Mouse (Mus musculus) mouse trophoblast stem cell (cell line): Measurements from ENCODE around the gene Gstm3.
"Not testable (repeated sequence)": the region's sequence is repeated elsewhere in the genome, so short reads cannot be mapped to it uniquely, and the experiment has no call there.

Source experiments
- in situ Hi-C, 2 experiments: fragments of 300-500 bp; cut with MseI, MboI; formaldehyde crosslinking; loops; 2 replicates in 1 of 2; 3 replicates in 1 of 2; pipeline ENCODE4 v1.15.1; 2025

The Gstm3 gene

DNA sequence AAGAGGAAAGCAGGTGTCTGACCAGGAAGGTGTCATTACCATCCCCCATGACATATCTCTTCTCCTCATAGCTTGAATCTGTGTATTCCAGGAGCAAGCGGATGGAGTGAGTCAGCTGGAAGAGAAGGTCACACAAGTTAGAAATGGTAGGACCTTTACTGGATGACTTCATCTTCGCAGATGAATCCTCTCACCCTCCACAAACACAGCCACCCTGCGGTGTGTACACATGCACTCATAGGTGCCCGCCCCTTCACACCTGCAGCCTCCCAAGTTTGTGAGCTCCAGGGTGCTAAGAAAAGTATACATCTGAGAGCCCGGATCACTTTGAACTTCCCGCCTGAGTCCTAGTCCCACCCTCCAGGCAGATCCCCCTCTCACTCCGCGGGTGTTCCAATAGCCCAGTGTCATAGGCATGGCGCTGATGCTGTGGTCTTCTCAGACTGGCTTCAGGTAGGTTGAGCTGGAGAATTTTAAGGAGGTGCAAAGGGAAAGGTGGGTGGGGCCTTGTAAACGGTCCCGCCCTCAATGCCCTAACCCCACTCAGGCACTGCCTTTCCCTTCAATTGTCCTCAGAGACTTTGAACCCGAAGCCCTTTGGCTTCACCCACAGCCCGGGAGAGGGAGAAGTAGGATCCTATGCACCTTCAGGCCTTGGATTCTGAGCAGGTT, at the start of gene Gstm3:
Gene Gstm3 (minus strand): TSS at position 560 of the 672 bp plus-strand sequence.
- in situ Hi-C loops, result no loop called here

DNA sequence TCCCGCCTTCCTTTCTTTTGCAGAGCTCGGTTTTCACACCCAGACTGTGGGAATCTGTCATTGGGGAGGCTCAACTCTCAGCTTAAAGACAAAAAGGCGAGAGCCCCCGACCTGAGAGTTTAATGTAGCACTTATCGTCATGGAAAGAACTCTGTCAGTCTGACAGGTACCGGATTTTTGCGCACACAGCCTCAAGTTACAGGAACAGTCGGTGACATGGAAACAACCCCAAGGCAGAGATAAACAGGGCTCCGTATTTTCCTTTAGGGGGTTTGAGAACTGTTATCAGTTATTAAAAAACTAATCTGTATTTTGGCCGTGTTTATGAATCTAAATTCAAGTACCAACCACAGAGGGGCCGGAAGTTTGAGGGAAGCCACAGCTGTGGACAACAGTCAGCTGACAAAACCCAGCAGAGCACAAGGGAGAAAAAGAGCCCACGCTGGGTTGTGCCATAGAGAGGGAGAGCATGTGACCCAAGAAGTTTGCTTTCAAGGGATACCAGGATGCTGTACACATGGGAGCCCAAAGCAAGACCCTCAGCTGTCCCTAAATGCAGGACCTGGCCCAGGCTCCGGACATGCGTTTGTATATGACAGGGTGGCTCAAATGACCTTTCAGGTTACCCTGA, 49.2 kb upstream of the Gstm3 start:
- in situ Hi-C loops, result no loop called here

DNA sequence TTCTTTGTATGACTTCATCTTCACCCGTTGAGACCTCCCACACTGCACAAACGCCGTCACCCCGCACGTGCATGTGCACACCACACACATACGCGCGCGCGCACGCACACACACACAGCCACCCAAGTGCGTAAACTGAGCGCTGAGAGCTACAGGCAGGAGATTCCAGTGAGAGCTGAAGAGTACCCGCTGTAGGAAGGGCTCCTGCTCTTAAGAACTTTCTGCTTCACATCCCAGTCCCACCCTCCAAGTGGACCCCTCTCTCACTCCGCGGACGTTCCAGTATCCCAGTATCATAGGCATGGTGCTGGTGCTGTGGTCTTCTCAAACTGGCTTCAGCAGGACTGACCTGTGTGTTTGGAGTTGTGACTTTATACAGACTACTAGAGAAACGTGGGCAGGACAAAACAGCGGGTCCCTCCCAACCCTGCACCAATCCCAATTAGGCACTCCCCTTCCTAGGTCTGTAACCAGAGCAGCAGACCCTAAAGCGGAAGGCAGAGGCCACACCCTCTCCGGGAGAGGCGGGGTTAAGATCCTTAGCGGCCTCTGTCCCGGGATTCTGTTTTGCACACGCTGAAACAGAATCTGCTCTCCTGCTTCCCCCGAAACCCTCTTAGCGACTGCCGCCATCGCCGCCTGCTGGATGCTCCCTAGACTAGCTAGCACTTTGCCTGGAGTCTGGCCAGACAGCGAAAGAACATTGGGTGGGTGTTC, 48.5 kb upstream of the Gstm3 start, which contains the start of gene Gstm1:
Gene Gstm1 (minus strand): TSS at position 501 of the 717 bp plus-strand sequence.
- in situ Hi-C loops, result no loop called here

DNA sequence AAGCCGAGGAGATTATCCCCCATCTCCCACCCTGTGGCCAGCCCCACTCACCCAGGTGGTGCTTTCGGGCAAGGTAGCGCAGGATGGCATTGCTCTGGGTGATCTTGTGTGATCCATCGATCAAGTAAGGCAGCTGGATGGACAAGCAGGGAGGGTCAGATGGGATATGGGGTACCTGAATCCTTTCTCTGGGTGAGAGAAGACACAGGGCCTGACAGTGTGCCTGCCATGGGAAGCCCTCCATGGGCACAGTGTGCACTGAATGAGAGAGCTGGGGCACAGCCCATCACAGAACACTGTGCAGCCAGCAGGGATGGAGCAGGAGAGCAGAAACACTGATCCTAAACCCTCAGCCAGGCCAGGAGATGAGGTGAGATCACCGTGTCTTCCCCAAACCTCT, 47.4 kb upstream of the Gstm3 start:
- in situ Hi-C loops, result not testable (repeated sequence)

DNA sequence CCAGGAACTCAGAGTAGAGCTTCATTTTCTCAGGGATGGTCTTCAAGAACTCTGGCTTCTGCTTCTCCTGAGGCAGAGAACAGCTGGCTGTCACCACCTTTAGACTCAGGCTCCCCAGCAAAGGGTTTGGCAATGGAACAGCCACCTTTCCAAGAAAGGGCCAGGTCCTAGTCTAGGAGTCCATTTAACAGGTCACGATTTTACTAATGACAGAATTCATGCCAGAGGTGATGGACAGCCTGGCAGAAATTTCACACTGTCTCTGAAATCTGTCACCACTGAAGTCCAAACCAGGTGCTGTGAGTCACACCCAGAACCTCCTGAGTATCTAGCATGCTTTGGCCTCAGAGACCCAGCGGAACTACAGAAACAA, 45.9 kb upstream of the Gstm3 start:
- in situ Hi-C loops, result no loop called here

DNA sequence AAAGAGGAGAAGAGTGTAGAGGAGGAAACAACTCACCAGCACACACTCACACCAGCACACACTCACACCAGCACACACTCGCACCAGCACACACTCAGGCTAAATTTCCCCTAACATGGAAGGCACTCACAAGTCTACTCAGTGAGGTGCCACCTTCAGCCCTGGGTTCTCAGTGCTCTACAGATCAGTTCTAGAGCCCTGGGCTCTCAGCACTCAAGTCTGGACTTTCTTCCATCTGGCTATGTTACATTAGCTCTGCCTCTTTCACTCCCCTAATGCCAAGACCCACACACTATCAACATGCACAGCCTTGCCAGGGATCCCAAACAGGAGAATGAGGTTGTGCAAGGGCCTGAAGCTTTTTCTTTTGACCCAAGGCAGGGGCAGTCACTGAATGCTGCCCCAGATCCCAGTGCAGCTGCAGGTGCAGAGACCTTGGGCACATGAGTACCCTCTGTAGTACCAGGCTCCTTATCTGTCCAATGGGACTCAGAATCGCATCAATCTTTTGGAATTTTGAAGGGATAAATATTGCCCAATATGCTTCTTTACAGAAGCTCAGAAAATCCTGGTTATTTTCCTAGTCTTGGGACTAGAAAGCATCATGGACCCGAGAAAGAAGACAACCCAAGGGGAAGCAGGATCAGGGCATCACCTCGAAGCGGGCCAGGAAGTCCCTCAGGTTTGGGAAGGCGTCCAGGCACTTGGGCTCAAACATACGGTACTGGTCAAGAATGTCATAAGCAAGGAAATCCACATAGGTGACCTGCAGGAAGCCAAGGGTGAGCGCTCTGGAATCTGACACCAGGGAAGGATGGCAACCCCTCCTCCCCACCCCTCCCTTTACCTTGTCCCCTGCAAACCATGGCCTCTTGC, 45.3 kb upstream of the Gstm3 start:
- in situ Hi-C loops, result no loop called here

DNA sequence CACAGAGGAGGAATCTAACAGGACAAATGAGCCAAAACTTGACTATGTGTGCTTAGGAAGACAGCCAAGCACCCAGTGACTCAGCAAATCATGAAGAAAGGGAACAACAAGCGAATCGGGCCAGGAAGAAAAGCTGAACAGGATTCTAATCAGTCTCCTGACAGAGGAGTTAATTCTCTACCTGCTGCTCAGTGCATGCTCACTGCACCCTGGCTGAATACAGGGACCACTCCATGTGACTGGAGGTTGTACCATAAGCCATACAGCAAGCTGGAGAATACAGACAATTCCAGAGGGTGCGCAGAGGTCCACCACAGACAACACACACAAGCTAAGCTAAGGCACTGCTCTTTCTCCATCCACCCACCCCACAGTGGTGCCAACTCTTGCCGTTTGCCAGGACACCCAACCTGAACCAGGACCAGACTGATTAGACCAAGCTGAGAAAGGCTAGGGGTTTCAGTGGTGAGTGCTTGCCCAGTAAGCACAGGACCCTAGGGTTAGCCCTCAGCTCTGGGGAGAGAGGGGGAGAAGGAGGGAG, 44.3 kb upstream of the Gstm3 start:
- in situ Hi-C loops, result no loop called here

DNA sequence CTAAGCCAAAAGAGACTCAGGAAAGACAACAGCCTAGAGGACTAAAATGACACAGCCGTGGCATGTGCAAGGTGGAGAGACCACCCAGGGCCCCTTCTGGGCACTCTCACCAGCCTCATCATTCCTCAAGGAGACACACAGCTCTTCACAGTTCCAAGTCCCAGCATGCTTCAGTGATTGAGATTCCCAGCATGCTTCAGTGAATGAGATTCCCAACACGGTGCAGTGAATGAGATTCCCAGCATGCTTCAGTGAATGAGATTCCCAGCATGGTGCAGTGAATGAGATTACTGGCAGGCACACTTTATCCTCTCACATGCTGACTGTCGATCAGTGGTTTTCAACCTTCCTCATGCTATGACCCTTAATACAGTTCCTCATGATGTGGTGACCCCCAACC, 42.5 kb upstream of the Gstm3 start:
- in situ Hi-C loops, result no loop called here

DNA sequence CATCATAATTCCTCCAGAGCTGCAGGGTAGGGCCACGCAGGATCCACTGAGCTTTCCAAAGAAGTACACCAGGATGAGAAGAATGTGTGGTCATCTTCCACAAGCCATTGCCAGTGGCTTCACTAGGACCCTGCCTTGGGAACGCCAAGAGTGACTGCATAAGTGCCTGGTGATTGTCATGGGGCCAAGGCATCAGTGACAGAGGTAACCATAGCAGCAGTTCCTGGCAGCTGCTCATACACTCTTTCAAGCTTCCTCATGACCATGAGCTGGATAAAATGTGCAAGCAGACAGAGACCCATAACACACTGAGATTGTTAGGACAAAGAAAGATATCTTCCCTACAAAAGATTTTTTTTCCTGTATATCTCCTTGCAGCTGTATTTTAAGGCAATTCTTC, 41.2 kb upstream of the Gstm3 start:
- in situ Hi-C loops, result no loop called here

DNA sequence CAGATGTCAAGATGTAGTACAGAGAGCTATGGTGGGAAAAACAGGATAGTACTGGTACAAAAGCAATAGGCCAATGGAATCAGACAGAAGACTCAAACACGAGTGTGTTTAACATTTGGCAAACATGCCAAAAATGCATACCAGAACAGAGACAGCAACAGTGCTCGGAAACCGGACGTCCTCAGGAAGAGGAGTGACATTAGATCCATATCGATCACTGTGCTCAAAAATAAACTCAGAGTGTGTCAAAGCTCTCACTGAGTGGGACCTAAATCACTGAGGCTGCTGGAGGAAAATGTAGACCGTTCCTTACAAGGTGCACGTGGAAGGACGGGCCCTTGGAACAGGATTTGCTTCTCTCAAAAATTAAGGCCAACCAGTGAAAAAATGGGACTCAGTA, 32.9 kb upstream of the Gstm3 start:
- in situ Hi-C loops, result no loop called here

DNA sequence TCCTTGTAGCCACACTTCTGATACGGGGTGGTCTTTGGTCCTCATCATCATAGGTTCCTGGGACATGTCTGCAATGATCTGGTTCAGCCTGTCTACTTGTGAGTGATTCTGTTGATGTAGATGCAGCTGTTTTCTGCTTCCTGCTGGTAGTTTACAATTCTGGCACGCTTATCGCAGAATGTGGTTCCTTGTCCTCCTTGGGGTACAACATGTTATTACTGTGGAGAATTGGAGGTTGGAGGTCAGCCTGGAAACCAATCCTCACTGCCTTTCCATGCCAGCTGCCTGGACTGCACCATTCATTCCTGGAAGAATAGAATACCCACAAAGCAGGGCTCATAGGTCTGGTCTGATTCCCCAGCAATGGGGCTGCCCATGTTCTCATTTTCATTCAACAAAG, 30.4 kb upstream of the Gstm3 start:
- in situ Hi-C loops, result no loop called here

DNA sequence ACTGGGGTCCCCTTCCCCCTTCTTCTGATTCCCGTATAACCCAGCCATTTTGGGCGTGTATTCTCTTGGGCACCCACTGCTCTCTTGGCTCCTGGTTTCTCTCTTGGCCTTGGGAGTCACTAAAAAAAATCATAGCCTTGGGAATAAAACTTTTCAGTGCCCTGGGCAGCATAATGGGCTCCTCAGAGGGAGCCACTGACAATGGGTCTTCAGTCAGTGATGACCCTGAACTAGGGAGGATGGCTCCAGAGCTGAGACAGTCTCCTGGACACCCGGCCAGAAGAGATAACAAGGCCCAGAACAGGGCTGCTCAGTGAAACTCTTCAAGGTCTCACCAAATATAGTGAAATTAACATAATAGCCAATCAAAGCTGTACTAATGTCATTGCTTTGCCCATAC, 29.5 kb upstream of the Gstm3 start:
- in situ Hi-C loops, result no loop called here

DNA sequence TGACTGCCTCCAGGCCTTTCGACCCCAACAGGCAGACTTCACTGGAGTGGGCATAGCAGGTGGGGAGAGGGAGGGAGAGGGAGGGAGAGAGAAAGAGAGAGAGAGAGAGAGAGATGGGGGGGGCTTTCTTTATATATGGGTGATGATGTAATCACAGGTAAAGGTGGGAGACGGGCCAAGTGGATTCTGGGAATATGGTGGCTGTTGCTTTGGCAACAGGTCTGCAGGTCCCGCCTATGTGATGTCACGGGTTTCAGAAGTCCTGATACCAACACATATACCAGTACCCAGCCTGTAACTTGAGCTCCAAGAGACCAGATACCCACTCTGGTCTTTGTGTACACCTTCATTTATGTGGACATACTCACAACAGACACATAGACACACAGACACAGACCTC, 27.5 kb upstream of the Gstm3 start:
- in situ Hi-C loops, result no loop called here

DNA sequence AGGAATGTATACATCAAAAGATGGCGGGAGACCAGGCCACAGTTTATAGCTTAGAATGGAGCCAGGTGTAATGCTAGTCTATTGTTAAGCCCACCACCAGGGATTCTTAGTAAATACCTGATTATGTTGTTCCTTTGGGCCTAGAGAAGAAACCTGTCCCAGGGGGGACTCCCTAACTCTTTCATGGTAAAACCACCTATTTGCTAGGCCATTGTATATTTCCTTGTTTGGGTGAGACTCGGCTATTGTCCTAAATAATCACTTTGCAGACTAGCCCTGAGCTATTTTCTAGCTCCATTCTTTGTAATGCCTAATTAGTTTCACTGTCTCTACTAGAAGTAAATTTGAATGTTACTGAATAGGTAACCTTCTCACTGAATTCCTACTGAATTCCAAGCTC, 26.9 kb upstream of the Gstm3 start:
- in situ Hi-C loops, result not testable (repeated sequence)

DNA sequence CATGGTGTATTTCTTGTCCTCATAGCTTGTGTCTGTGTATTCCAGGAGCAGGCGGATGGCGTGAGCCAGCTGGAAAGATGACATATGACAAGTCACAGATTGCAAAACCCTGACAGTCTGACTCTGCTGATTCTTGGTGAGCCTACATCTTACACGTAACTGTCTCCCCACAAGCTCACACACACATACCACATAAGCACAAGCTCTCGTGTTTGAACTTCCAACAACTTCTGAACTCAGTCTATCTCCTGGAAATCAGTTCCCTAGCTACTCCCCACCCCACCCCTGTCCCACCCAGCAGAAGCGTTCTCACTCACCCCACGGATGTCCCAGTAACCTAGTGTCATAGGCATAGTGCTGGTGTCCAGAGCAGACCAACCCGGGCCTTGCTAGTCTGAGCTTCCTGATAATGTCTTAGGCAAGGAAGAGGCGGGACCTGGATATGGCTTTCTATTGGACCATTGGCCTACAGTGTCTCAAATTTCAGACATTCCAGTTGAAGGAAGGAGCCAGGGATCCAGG, 17.0 kb upstream of the Gstm3 start, which contains the start of gene Gstm2:
Gene Gstm2 (minus strand): TSS at position 413 of the 522 bp plus-strand sequence.
- in situ Hi-C loops, result no loop called here

DNA sequence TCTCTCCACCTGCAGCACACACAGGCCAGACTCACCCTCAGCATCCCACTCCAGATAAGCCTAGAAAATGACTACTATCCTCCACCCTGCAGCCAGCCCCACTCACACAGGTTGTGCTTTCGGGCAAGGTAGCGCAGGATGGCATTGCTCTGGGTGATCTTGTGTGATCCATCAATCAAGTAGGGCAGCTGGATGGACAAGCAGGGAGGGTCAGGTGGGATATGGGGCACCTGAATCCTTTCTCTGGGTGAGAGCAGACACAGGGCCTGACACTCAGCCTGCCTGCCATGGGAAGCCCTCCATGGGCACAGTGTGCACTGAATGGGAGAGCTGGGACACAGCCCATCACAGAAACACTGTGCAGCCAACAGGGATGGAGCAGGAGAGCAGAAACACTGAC, 16.1 kb upstream of the Gstm3 start:
- in situ Hi-C loops, result not testable (repeated sequence)

DNA sequence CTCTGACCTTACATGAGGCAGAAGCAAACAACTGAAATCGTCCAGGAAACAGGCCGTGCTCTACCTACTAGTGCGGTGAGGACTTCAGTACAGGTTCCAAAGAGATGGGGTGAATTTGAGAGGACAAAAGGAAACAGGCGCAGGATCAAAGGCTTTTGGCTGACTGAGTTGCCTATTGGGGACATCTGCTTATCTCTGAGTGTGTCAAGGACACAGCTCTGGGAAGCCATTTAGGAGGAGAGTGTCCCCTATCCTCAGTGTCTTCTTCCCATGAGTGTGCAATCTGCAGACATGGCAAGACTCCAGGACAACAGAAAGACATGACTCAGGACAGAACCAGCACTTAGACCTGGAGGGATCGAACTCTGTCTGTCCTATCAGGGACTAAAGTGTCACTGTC, 15.4 kb upstream of the Gstm3 start:
- in situ Hi-C loops, result no loop called here

DNA sequence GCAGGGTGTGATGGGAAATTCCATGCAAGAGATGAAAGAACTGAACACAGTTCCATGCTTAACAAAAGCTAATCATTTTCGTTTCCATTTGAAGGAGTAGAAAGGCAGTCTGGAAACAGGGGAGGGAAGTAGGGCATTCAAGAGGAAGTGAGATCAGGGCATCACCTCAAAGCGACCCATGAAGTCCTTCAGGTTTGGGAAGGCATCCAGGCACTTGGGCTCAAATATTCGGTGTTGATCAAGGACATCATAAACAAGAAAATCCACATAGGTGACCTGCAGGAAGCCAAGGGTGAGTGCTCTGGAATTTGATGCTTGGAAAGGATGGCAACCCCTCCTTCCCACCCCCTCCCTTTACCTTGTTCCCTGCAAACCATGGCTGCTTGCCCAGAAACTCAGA, 14.7 kb upstream of the Gstm3 start:
- in situ Hi-C loops, result no loop called here

DNA sequence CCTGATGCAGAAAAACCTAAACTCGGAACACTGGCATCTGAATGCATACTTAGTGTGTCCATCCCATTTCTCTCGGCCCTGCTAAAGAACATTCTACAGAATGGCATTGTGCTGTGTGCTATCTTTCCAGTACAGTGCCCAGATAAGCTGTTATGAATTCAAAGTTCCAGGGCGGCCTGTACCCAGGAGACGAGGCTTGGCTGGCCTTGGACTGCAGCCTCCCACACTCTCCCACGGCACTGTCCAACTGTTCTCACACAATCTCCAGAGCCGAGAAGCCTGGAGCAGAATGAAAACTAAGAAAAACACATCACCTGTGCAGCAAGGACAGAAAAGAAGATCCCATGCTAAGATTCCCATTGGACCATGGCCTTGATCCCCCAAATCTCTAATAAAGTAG, 13.6 kb upstream of the Gstm3 start:
- in situ Hi-C loops, result no loop called here

DNA sequence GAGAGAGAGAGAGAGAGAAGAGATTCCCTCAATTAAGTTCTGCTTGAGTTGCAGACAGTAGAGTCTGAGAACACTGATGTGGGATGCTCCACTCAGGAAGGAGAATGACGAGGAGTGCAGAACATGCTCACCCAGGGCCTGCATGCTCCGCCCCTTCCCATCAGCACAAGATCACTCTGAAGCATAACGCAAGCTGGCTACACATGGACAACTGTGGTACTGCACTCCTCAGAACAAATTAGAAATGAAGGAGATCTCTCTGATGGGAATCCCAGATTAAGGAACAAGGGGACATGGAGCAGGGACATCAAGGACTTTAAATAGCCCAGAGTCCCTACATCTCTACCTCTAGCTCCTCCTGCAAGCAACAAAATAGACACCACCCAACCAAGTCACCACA, 12.2 kb upstream of the Gstm3 start:
- in situ Hi-C loops, result no loop called here

DNA sequence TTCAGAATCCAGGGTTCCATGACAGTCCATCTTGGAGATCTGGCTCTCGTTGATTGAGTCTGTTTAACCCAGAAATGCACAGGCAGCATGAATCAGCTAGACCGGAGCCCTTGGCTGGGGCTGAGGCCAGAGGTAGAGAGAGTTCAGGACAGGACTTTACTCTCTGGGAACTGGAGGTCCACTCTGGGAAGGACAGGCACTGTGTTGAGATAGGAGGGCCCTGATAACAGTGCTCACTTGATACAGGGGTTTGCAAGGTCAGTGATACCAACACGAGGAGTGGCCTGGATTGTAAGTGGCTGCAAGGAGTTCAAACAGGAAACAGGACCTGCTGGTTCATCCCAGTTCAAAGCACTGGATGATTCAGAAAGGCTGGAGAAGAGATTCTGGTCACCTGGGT, 8.6 kb upstream of the Gstm3 start:
- in situ Hi-C loops, result no loop called here

DNA sequence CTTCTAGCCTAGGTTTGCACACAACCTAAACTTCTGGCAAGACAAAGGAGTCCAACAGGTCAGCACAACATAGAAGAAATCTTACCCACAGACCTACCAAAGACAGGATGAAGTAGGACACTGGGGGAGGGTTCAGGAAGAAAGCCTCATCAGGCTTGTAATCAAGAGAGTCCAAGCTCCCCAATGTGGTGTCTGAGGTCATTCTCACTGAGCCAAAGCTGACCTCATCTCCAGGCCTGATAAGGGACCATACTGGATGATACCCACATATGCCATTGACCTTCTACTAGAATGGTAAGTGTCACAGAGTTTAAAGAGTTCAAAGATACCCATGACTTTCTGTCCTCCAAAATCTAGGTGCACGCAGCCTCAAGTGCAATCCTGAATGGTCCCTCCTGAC, 5.2 kb upstream of the Gstm3 start:
- in situ Hi-C loops, result no loop called here
